36 mouse cellular contexts compared by ENCODE assay signal in the genomic region with DNA sequence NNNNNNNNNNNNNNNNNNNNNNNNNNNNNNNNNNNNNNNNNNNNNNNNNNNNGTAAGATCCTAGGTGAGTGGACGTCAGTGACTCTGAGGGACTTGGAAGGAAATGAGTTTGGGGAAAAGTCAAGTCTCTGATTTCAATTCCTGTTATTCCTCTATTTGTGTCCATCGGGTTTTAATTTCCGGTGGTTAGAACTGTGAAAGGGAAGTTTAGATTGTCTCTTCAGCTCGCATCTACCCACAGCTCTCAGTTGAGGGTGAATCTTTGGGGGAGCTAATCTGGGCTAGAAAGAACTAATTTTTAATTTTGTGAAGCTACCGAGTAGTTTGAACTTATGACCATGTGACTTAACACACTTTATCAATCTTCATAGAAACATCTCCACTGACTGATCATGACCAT. TPM values are rescaled to one million over a fixed set of nuclear protein-coding genes. Genes with fewer than 3 reads are reported as not detected.
"Had no signal": no experiment of that assay in that cellular context is flagged by ENCODE, and none has a peak within 500 bp of the region (broad histone marks: within the 10 kb centered on the region; RNA-seq: fewer than 3 reads in every experiment).

No protein-coding gene starts in this region.

- H3K36me3 ChIP-seq: heart, embryonic 13.5 days; heart, embryonic 15.5 days; hindbrain, embryonic 13.5 days; hindbrain, embryonic 15.5 days; kidney, embryonic 15.5 days; limb, embryonic 10.5 days; limb, embryonic 12.5 days; liver, embryonic 13.5 days had no signal

- H3K27me3 ChIP-seq: heart, embryonic 13.5 days; heart, embryonic 15.5 days; hindbrain, embryonic 13.5 days; hindbrain, embryonic 15.5 days; kidney, embryonic 15.5 days; limb, embryonic 12.5 days; liver, embryonic 13.5 days had no signal

- H3K27ac ChIP-seq: gastrocnemius, adult 2 months; heart, adult 2 months; heart, embryonic 13.5 days; heart, embryonic 15.5 days; hindbrain, embryonic 13.5 days; hindbrain, embryonic 15.5 days; hindbrain, postnatal 0 days; kidney, embryonic 15.5 days; kidney, postnatal 0 days; layer of hippocampus, adult 2 months; left cerebral cortex, adult 2 months; limb, embryonic 10.5 days; limb, embryonic 12.5 days; liver, embryonic 13.5 days had no signal

- H3K9me3 ChIP-seq: heart, embryonic 13.5 days; heart, embryonic 15.5 days; hindbrain, embryonic 13.5 days; hindbrain, embryonic 15.5 days; kidney, embryonic 15.5 days; limb, embryonic 10.5 days; limb, embryonic 12.5 days; liver, embryonic 13.5 days had no signal

- H3K4me3 ChIP-seq: gastrocnemius, adult 2 months; heart, adult 2 months; heart, embryonic 13.5 days; heart, embryonic 15.5 days; hindbrain, embryonic 13.5 days; hindbrain, embryonic 15.5 days; kidney, embryonic 15.5 days; layer of hippocampus, adult 2 months; left cerebral cortex, adult 2 months; limb, embryonic 10.5 days; limb, embryonic 12.5 days; liver, embryonic 13.5 days had no signal

- DNase-seq: gastrocnemius, adult 2 months; gastrocnemius, postnatal 10 days; gastrocnemius, postnatal 25 days; heart, adult 11 months; heart, adult 2 months; heart, postnatal 14 days; heart, postnatal 36 days; kidney, adult 11 months; kidney, postnatal 25 days; kidney, postnatal 4 days; liver; liver, embryonic 13.5 days had no signal

- H3K9ac ChIP-seq: heart, embryonic 13.5 days; heart, embryonic 15.5 days; hindbrain, embryonic 13.5 days; hindbrain, embryonic 15.5 days; kidney, embryonic 15.5 days; limb, embryonic 12.5 days; liver, embryonic 13.5 days had no signal

- H3K4me2 ChIP-seq: heart, embryonic 11.5 days; heart, embryonic 13.5 days; heart, embryonic 15.5 days; hindbrain, embryonic 13.5 days; hindbrain, embryonic 15.5 days; kidney, embryonic 15.5 days; limb, embryonic 12.5 days; liver, embryonic 11.5 days; liver, embryonic 13.5 days had no signal

- ATAC-seq: hindbrain, postnatal 0 days; intestine, embryonic 16.5 days had no signal

- H3K4me1 ChIP-seq: heart, embryonic 15.5 days; hindbrain, embryonic 13.5 days; hindbrain, embryonic 15.5 days; limb, embryonic 10.5 days; limb, embryonic 12.5 days; liver, embryonic 13.5 days had no signal

RNA-seq across cellular contexts. Expression of gene Gm11114, which starts 56.9 kb away (rescaled TPM):
- total RNA-seq: gastrocnemius, adult 2 months; gastrocnemius, postnatal 10 days; gastrocnemius, postnatal 25 days; gastrocnemius, postnatal 4 days; heart, adult 2 months; heart, postnatal 14 days; heart, postnatal 36 days; hematopoietic stem cell, adult 5-6 weeks; hindbrain, postnatal 0 days; layer of hippocampus, adult 2 months; layer of hippocampus, postnatal 10 days; layer of hippocampus, postnatal 25 days; left cerebral cortex, adult 2 months; left cerebral cortex, postnatal 14 days; left cerebral cortex, postnatal 36 days had no signal
- polyA plus RNA-seq: heart, adult 2 months; heart, embryonic 11.5 days; heart, embryonic 13.5 days; heart, embryonic 15.5 days; heart, postnatal 0 days; hindbrain, embryonic 11.5 days; hindbrain, embryonic 13.5 days; hindbrain, embryonic 15.5 days; hindbrain, postnatal 0 days; intestine, embryonic 14.5 days; intestine, embryonic 16.5 days; kidney, embryonic 15.5 days; kidney, postnatal 0 days; limb, embryonic 10.5 days; limb, embryonic 12.5 days; limb, embryonic 14.5 days; liver, embryonic 11.5 days; liver, embryonic 13.5 days had no signal
